In genomic region chr7:110792201-110792600, GRCm38 (mm10) we compare ENCODE assay signal across 24 mouse cellular contexts.
"Had no signal": no experiment of that assay in that cellular context is flagged by ENCODE, and none has a peak within 500 bp of the region (broad histone marks: within the 10 kb centered on the region; RNA-seq: fewer than 3 reads in every experiment).

No protein-coding gene starts in this region.

- DNase-seq: kidney, adult 2 months; kidney, postnatal 10 days; kidney, postnatal 4 days; left cerebral cortex, postnatal 4 days; liver, postnatal 0 days; lung, embryonic 14.5 days; lung, postnatal 10 days; lung, postnatal 36 days; midbrain, embryonic 14.5 days; right cerebral cortex, adult 18-20 months; right cerebral cortex, postnatal 14 days; right cerebral cortex, postnatal 4 days; spleen, adult 18-20 months; thymus, adult 2 months; thymus, postnatal 14 days; thymus, postnatal 4 days had no signal

- H3K4me3 ChIP-seq: limb, embryonic 12.5 days; limb, embryonic 15.5 days; stomach, embryonic 15.5 days had no signal

- ATAC-seq: hindbrain, postnatal 0 days; inflammation-experienced regulatory T-cells, adult 6 months; liver, postnatal 0 days had no signal

- H3K9ac ChIP-seq: limb, embryonic 12.5 days; limb, embryonic 15.5 days; liver, embryonic 14.5 days; liver, postnatal 0 days; lung, embryonic 14.5 days; stomach, embryonic 15.5 days had no signal

- H3K9me3 ChIP-seq: limb, embryonic 12.5 days; limb, embryonic 15.5 days; stomach, embryonic 15.5 days had no signal

- H3K4me2 ChIP-seq: limb, embryonic 12.5 days; limb, embryonic 15.5 days; liver, embryonic 11.5 days; lung, embryonic 14.5 days; midbrain, embryonic 11.5 days; stomach, embryonic 15.5 days had no signal

- H3K27me3 ChIP-seq: limb, embryonic 12.5 days; limb, embryonic 15.5 days; stomach, embryonic 15.5 days had no signal

- H3K36me3 ChIP-seq: limb, embryonic 12.5 days; stomach, embryonic 15.5 days had no signal

- H3K27ac ChIP-seq: hindbrain, postnatal 0 days; limb, embryonic 12.5 days; limb, embryonic 15.5 days; liver, embryonic 14.5 days; stomach, embryonic 15.5 days had no signal
